Mouse (Mus musculus): ENCODE measurements around the gene Vwa8. TPM values are rescaled to one million over a fixed set of nuclear protein-coding genes. Genes with fewer than 3 reads are reported as not detected.

The Vwa8 gene
- polyA plus RNA-seq, 1 experiment from 2014 or later: 14.5 TPM

GRCm38 (mm10) chr14:78831158-78831557 lies 17.7 kb upstream of the Vwa8 start:
- ATAC-seq (replicated peaks; ENCODE audit: insufficient number of reproducible peaks, low FRiP score, low TSS enrichment): no peak
- Histone ChIP-seq H3K4me3 (ENCODE audit: low read depth, low read length) (no peak overlapping the region), H3K27ac (ENCODE audit: low read depth, low read length) (no peak overlapping the region), H3K36me3 (ENCODE audit: control insufficient read depth, insufficient read depth, low read length) (no peaks in the 10 kb centered on the region), H3K27me3 (ENCODE audit: control insufficient read depth, insufficient read depth, low read length) (no peaks in the 10 kb centered on the region), H3K9me3 (replicated peaks; ENCODE audit: control insufficient read depth, low read length) (no peaks in the 10 kb centered on the region), H3K4me1 (ENCODE audit: control insufficient read depth, insufficient read depth, low read length) (no peaks in the 10 kb centered on the region), H3K9ac (ENCODE audit: low read depth, low read length) (no peak overlapping the region), H3K4me2 (no peak overlapping the region)
- WGBS (ENCODE audit: insufficient replicate concordance): 81% methylated on average over 4 of the region's 4 CpGs

GRCm38 (mm10) chr14:78847948-78848347 lies 904 bp upstream of the Vwa8 start:
- no peak for ATAC-seq (replicated peaks; ENCODE audit: insufficient number of reproducible peaks, low FRiP score, low TSS enrichment)
- no peak overlapping the region for H3K4me3 ChIP-seq (ENCODE audit: low read depth, low read length)
- H3K9ac ChIP-seq (ENCODE audit: low read depth, low read length): no peak overlapping the region
- H3K4me1 ChIP-seq (ENCODE audit: control insufficient read depth, insufficient read depth, low read length): peaks cover 13% of the 10 kb centered on the region
- H3K36me3 ChIP-seq (ENCODE audit: control insufficient read depth, insufficient read depth, low read length): no peaks in the 10 kb centered on the region
- H3K27ac ChIP-seq (ENCODE audit: low read depth, low read length): no peak overlapping the region
- H3K4me2 ChIP-seq: no peak overlapping the region; the same call in 1 of the 2 replicates
- 78% methylated on average over 1 of the region's 1 CpGs for WGBS (ENCODE audit: insufficient replicate concordance)
- no peaks in the 10 kb centered on the region for H3K9me3 ChIP-seq (replicated peaks; ENCODE audit: control insufficient read depth, low read length)
- no peaks in the 10 kb centered on the region for H3K27me3 ChIP-seq (ENCODE audit: control insufficient read depth, insufficient read depth, low read length)

GRCm38 (mm10) chr14:78848477-78848876 lies 375 bp upstream of the Vwa8 start:
- Histone ChIP-seq H3K4me1 (ENCODE audit: control insufficient read depth, insufficient read depth, low read length) (peaks cover 13% of the 10 kb centered on the region), H3K27me3 (ENCODE audit: control insufficient read depth, insufficient read depth, low read length) (no peaks in the 10 kb centered on the region), H3K4me2 (peak overlapping the region; percentile 78), H3K27ac (ENCODE audit: low read depth, low read length) (peak overlapping the region; percentile 89; the same call in 1 of the 2 replicates), H3K4me3 (ENCODE audit: low read depth, low read length) (peak overlapping the region; percentile 86), H3K9me3 (replicated peaks; ENCODE audit: control insufficient read depth, low read length) (no peaks in the 10 kb centered on the region), H3K36me3 (ENCODE audit: control insufficient read depth, insufficient read depth, low read length) (no peaks in the 10 kb centered on the region), H3K9ac (ENCODE audit: low read depth, low read length) (peak overlapping the region; percentile 92)
- WGBS (ENCODE audit: insufficient replicate concordance): 12% methylated on average over 3 of the region's 3 CpGs
- ATAC-seq (replicated peaks; ENCODE audit: insufficient number of reproducible peaks, low FRiP score, low TSS enrichment): no peak

GRCm38 (mm10) chr14:78849961-78850578 lies 1.2 kb downstream of the Vwa8 start:
- Histone ChIP-seq H3K4me3 (ENCODE audit: low read depth, low read length) (peak overlapping the region; percentile 86; the same call in 1 of the 2 replicates), H3K27ac (ENCODE audit: low read depth, low read length) (no peak overlapping the region)

GRCm38 (mm10) chr14:78850666-78851065 lies 1.8 kb downstream of the Vwa8 start:
- Histone ChIP-seq H3K27me3 (ENCODE audit: control insufficient read depth, insufficient read depth, low read length) (no peaks in the 10 kb centered on the region), H3K4me1 (ENCODE audit: control insufficient read depth, insufficient read depth, low read length) (peaks cover 13% of the 10 kb centered on the region), H3K9ac (ENCODE audit: low read depth, low read length) (no peak overlapping the region), H3K27ac (ENCODE audit: low read depth, low read length) (no peak overlapping the region), H3K9me3 (replicated peaks; ENCODE audit: control insufficient read depth, low read length) (no peaks in the 10 kb centered on the region), H3K36me3 (ENCODE audit: control insufficient read depth, insufficient read depth, low read length) (no peaks in the 10 kb centered on the region), H3K4me2 (peak overlapping the region; percentile 29; the same call in 1 of the 2 replicates), H3K4me3 (ENCODE audit: low read depth, low read length) (no peak overlapping the region)
- 26% methylated on average over 8 of the region's 8 CpGs for WGBS (ENCODE audit: insufficient replicate concordance)
- no peak for ATAC-seq (replicated peaks; ENCODE audit: insufficient number of reproducible peaks, low FRiP score, low TSS enrichment)

More at GRCm38 (mm10) chr14:78849961-78850578, 1.2 kb downstream of the Vwa8 start:
- Histone ChIP-seq H3K36me3 (ENCODE audit: control insufficient read depth, insufficient read depth, low read length) (no peaks in the 10 kb centered on the region), H3K9me3 (replicated peaks; ENCODE audit: control insufficient read depth, low read length) (no peaks in the 10 kb centered on the region), H3K9ac (ENCODE audit: low read depth, low read length) (no peak overlapping the region; the same call in 1 of the 2 replicates), H3K4me2 (peak overlapping the region; percentile 78), H3K4me1 (ENCODE audit: control insufficient read depth, insufficient read depth, low read length) (peaks cover 13% of the 10 kb centered on the region), H3K27me3 (ENCODE audit: control insufficient read depth, insufficient read depth, low read length) (no peaks in the 10 kb centered on the region)
- WGBS (ENCODE audit: insufficient replicate concordance): 48% methylated on average over 5 of the region's 5 CpGs
- no peak for ATAC-seq (replicated peaks; ENCODE audit: insufficient number of reproducible peaks, low FRiP score, low TSS enrichment)

GRCm38 (mm10) chr14:78851366-78851765 lies 2.5 kb downstream of the Vwa8 start:
- Histone ChIP-seq H3K4me3 (ENCODE audit: low read depth, low read length) (no peak overlapping the region), H3K27ac (ENCODE audit: low read depth, low read length) (no peak overlapping the region), H3K4me1 (ENCODE audit: control insufficient read depth, insufficient read depth, low read length) (peaks cover 13% of the 10 kb centered on the region), H3K27me3 (ENCODE audit: control insufficient read depth, insufficient read depth, low read length) (no peaks in the 10 kb centered on the region), H3K9me3 (replicated peaks; ENCODE audit: control insufficient read depth, low read length) (no peaks in the 10 kb centered on the region), H3K9ac (ENCODE audit: low read depth, low read length) (no peak overlapping the region), H3K4me2 (no peak overlapping the region), H3K36me3 (ENCODE audit: control insufficient read depth, insufficient read depth, low read length) (no peaks in the 10 kb centered on the region)
- ATAC-seq (replicated peaks; ENCODE audit: insufficient number of reproducible peaks, low FRiP score, low TSS enrichment): no peak
- WGBS (ENCODE audit: insufficient replicate concordance): 53% methylated on average over 3 of the region's 3 CpGs

GRCm38 (mm10) chr14:78852401-78853246 lies 3.8 kb downstream of the Vwa8 start:
- no peak for ATAC-seq (replicated peaks; ENCODE audit: insufficient number of reproducible peaks, low FRiP score, low TSS enrichment)
- Histone ChIP-seq H3K9ac (ENCODE audit: low read depth, low read length) (no peak overlapping the region), H3K36me3 (ENCODE audit: control insufficient read depth, insufficient read depth, low read length) (no peaks in the 10 kb centered on the region), H3K27ac (ENCODE audit: low read depth, low read length) (no peak overlapping the region), H3K4me1 (ENCODE audit: control insufficient read depth, insufficient read depth, low read length) (peaks cover 13% of the 10 kb centered on the region), H3K27me3 (ENCODE audit: control insufficient read depth, insufficient read depth, low read length) (no peaks in the 10 kb centered on the region), H3K9me3 (replicated peaks; ENCODE audit: control insufficient read depth, low read length) (no peaks in the 10 kb centered on the region), H3K4me2 (no peak overlapping the region), H3K4me3 (ENCODE audit: low read depth, low read length) (no peak overlapping the region)
- WGBS (ENCODE audit: insufficient replicate concordance): 77% methylated on average over 5 of the region's 5 CpGs

GRCm38 (mm10) chr14:78861156-78861555 lies 12.3 kb downstream of the Vwa8 start:
- 92% methylated on average over 5 of the region's 5 CpGs for WGBS (ENCODE audit: insufficient replicate concordance)

More at GRCm38 (mm10) chr14:78861156-78861555, 12.3 kb downstream of the Vwa8 start:
- Histone ChIP-seq H3K4me1 (ENCODE audit: control insufficient read depth, insufficient read depth, low read length) (no peaks in the 10 kb centered on the region), H3K36me3 (ENCODE audit: control insufficient read depth, insufficient read depth, low read length) (no peaks in the 10 kb centered on the region), H3K9ac (ENCODE audit: low read depth, low read length) (no peak overlapping the region), H3K27ac (ENCODE audit: low read depth, low read length) (no peak overlapping the region), H3K4me3 (ENCODE audit: low read depth, low read length) (no peak overlapping the region), H3K9me3 (replicated peaks; ENCODE audit: control insufficient read depth, low read length) (no peaks in the 10 kb centered on the region), H3K27me3 (ENCODE audit: control insufficient read depth, insufficient read depth, low read length) (no peaks in the 10 kb centered on the region), H3K4me2 (no peak overlapping the region)
- ATAC-seq (replicated peaks; ENCODE audit: insufficient number of reproducible peaks, low FRiP score, low TSS enrichment): no peak
